Mouse (Mus musculus): ENCODE data around the gene Gm28635. TPM values are rescaled to one million over a fixed set of nuclear protein-coding genes. Genes with fewer than 3 reads are reported as not detected.

Gm28635 gene
- polyA plus RNA-seq (2012; rRNA removed), result not detected in 2 replicates

GRCm38 (mm10) chr2:84677968-84678880, at the start of gene Gm28635, which contains the start of gene Med19:
Gene Gm28635 (minus strand): TSS chr2:84678041.
Gene Med19 (plus strand): TSS chr2:84678402.

GRCm38 (mm10) chr2:84727172-84727858, 49.5 kb upstream of the Gm28635 start, which contains the start of gene Clp1:
Gene Clp1 (minus strand): TSS chr2:84727350.

GRCm38 (mm10) chr2:84714811-84715561, 37.1 kb upstream of the Gm28635 start, which contains the start of gene Zdhhc5:
Gene Zdhhc5 (minus strand): TSS chr2:84715180.

GRCm38 (mm10) chr2:84679016-84679415, 1.2 kb upstream of the Gm28635 start, which contains the start of gene Tmx2:
Gene Tmx2 (minus strand): TSS chr2:84679140.

GRCm38 (mm10) chr2:84670569-84670933, 7.3 kb downstream of the Gm28635 start, which contains the start of gene Selenoh:
Gene Selenoh (minus strand): TSS chr2:84670770.

GRCm38 (mm10) chr2:84658806-84659205, 19.0 kb downstream of the Gm28635 start, which contains the start of gene Btbd18:
Gene Btbd18 (plus strand): TSS chr2:84659079.

GRCm38 (mm10) chr2:84650464-84651195, 27.2 kb downstream of the Gm28635 start, which contains the start of gene Ctnnd1:
Gene Ctnnd1 (minus strand): TSS chr2:84650765.

Other genes starting within 250 kb of the Gm28635 start
- 1.5 TPM in 2 replicates for gene Tfpi, start 201.3 kb downstream of the Gm28635 start, polyA plus RNA-seq (2012; rRNA removed)
- gene Ctnnd1, start 27.3 kb downstream of the Gm28635 start, polyA plus RNA-seq (2012; rRNA removed), result 60.4 and 68.6 TPM in 2 replicates
- not detected in 2 replicates for gene Btbd18, start 19.0 kb downstream of the Gm28635 start, polyA plus RNA-seq (2012; rRNA removed)
- gene Selenoh, start 7.3 kb downstream of the Gm28635 start, polyA plus RNA-seq (2012; rRNA removed), result 50.5 and 62.5 TPM in 2 replicates
- 7.0 and 7.1 TPM in 2 replicates for gene Med19, start 361 bp upstream of the Gm28635 start, polyA plus RNA-seq (2012; rRNA removed)
- gene Tmx2, start 1.1 kb upstream of the Gm28635 start, polyA plus RNA-seq (2012; rRNA removed), result 43.2 and 45.6 TPM in 2 replicates
- 56.0 and 66.9 TPM in 2 replicates for gene Zdhhc5, start 37.1 kb upstream of the Gm28635 start, polyA plus RNA-seq (2012; rRNA removed)
- 6.2 and 6.9 TPM in 2 replicates for gene Clp1, start 49.3 kb upstream of the Gm28635 start, polyA plus RNA-seq (2012; rRNA removed)
- 6.1 and 7.2 TPM in 2 replicates for gene Ypel4, start 56.0 kb upstream of the Gm28635 start, polyA plus RNA-seq (2012; rRNA removed)
- 0.17 and 0.35 TPM in 2 replicates for gene Gm19426, start 65.6 kb upstream of the Gm28635 start, polyA plus RNA-seq (2012; rRNA removed)
- 227 and 242 TPM in 2 replicates for gene Serping1, start 97.4 kb upstream of the Gm28635 start, polyA plus RNA-seq (2012; rRNA removed)
- gene Ube2l6, start 120.8 kb upstream of the Gm28635 start, polyA plus RNA-seq (2012; rRNA removed), result 11.1 and 16.7 TPM in 2 replicates
- gene Smtnl1, start 144.6 kb upstream of the Gm28635 start, polyA plus RNA-seq (2012; rRNA removed), result not detected in 2 replicates
- gene Timm10, start 149.0 kb upstream of the Gm28635 start, polyA plus RNA-seq (2012; rRNA removed), result 28.1 and 31.6 TPM in 2 replicates
- gene Slc43a1, start 160.8 kb upstream of the Gm28635 start, polyA plus RNA-seq (2012; rRNA removed), result 10.5 and 10.6 TPM in 2 replicates
- gene Rtn4rl2, start 208.7 kb upstream of the Gm28635 start, polyA plus RNA-seq (2012; rRNA removed), result 3.2 and 4.2 TPM in 2 replicates